Mouse (Mus musculus) limb, embryonic 14.5 days (tissue): ENCODE data around the gene Pigv. TPM values are rescaled to one million over a fixed set of nuclear protein-coding genes. Genes with fewer than 3 reads are reported as not detected.
"Not testable (repeated sequence)": the region's sequence is repeated elsewhere in the genome, so short reads cannot be mapped to it uniquely, and the experiment has no call there.

ENCODE experiments used
- ATAC-seq: fragments of 200-750 bp; cut with Nextera tagmentation; 2 replicates; pipeline ENCODE4 v1.8.0; 2017; ENCODE audit warnings: low read depth, moderate number of reproducible peaks, moderate TSS enrichment; ENCODE audit not compliant: low FRiP score
- DNase-seq: peaks from one replicate; pipeline ENCODE4 v3.0.0-alpha.2; 2015; ENCODE audit warnings: low spot score
- H3K27ac ChIP-seq: fragments of 300-500 bp; sonication (generic); replicated peaks from 2 replicates; pipeline ENCODE4 v1.5.1; 2014; ENCODE audit warnings: low read depth, mild to moderate bottlenecking, low read length, moderate library complexity, mixed read lengths
- H3K27me3 ChIP-seq: fragments of 300-500 bp; sonication (generic); 2 replicates; pipeline ENCODE4 v1.6.1; 2014; ENCODE audit warnings: low read length, mixed read lengths; ENCODE audit not compliant: control insufficient read depth, insufficient read depth
- H3K36me3 ChIP-seq: fragments of 300-500 bp; sonication (generic); 2 replicates; pipeline ENCODE4 v1.6.1; 2014; ENCODE audit warnings: mild to moderate bottlenecking, low read length, moderate library complexity, mixed read lengths; ENCODE audit not compliant: control insufficient read depth, insufficient read depth
- H3K4me1 ChIP-seq: fragments of 300-500 bp; sonication (generic); 2 replicates; pipeline ENCODE4 v1.6.1; 2014; ENCODE audit warnings: antibody characterized with exemption, low read length, mixed read lengths; ENCODE audit not compliant: control insufficient read depth, insufficient read depth
- H3K4me2 ChIP-seq: fragments of 300-500 bp; sonication (generic); replicated peaks from 2 replicates; pipeline ENCODE4 v1.6.1; 2014; ENCODE audit warnings: low read depth, mild to moderate bottlenecking, low read length, moderate library complexity; ENCODE audit not compliant: severe bottlenecking
- H3K4me3 ChIP-seq: fragments of 300-500 bp; sonication (generic); replicated peaks from 2 replicates; pipeline ENCODE4 v1.5.1; 2014; ENCODE audit warnings: low read length
- H3K9ac ChIP-seq: fragments of 300-500 bp; sonication (generic); 2 replicates; pipeline ENCODE4 v1.6.1; 2014; ENCODE audit warnings: mild to moderate bottlenecking, low read depth, low read length, moderate library complexity; ENCODE audit not compliant: severe bottlenecking
- H3K9me3 ChIP-seq: fragments of 300-500 bp; sonication (generic); 2 replicates; pipeline ENCODE4 v1.6.1; 2016; ENCODE audit warnings: low read length; ENCODE audit not compliant: control insufficient read depth
- POLR2A ChIP-seq: fragments of 200-500 bp; IDR thresholded peaks from 2 replicates; pipeline ENCODE4 v1.8.0; 2012; ENCODE audit warnings: inconsistent platforms, mild to moderate bottlenecking, moderate library complexity, borderline replicate concordance; ENCODE audit not compliant: insufficient read depth, insufficient read length; ENCODE audit errors: extremely low read depth
- WGBS: fragments of 180-500 bp; shearing (Covaris S2); extraction: QIAGEN DNeasy Blood & Tissue Kit; methylation state at CpG from one replicate; pipeline ENCODE4 v1.1.7; 2014; 5-methylcytosine and 5-hydroxymethylcytosine counted together
- polyA plus RNA-seq, 2 experiments: library from polyadenylated mRNA; depleted of rRNA in 1 of 2; stranded (reverse) in 1 of 2; unstranded in 1 of 2; fragments of >200 nt; fragmentation: Nextera tagmentation in 1 of 2; extraction: Ambion mirVana in 1 of 2; gene quantifications; 2 replicates each; pipeline versions ENCODE4 v1.2.1 to v1.2.3; 2012 to 2014

Gene Pigv
- polyA plus RNA-seq, 2 experiments, result 10.9 to 12.2 TPM

DNA sequence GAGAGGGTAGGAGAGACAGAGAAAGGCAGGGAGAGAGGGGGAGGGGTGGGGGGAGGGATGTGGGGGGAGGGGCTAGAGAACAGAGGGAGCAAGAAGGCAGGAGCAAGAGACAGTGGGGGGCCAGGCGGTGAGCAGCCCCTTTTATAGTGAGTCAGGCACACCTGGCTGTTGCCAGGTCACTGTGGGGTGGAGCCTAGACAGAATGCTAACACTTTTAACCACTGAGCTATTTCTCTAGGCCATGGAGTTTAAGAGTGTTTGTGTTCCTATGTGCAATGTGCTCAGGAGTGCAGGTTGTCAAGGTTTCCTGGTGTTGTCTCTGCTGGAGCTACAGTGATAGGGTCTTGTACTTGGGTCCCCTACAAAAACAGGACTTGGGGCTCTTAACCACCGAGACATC, 13.7 kb downstream of the Pigv start:
- Histone ChIP-seq H3K4me1 (peaks cover 23% of the 10 kb centered on the region), H3K9ac (no peak overlapping the region), H3K27ac (no peak overlapping the region), H3K4me2 (no peak overlapping the region), H3K27me3 (no peaks in the 10 kb centered on the region), H3K4me3 (no peak overlapping the region), H3K9me3 (no peaks in the 10 kb centered on the region), H3K36me3 (peaks cover 9% of the 10 kb centered on the region)
- ATAC-seq (no peak), DNase-seq (no peak)
- WGBS, result 37% methylated on average over 2 of the region's 2 CpGs
- TF ChIP-seq POLR2A, result no peak

DNA sequence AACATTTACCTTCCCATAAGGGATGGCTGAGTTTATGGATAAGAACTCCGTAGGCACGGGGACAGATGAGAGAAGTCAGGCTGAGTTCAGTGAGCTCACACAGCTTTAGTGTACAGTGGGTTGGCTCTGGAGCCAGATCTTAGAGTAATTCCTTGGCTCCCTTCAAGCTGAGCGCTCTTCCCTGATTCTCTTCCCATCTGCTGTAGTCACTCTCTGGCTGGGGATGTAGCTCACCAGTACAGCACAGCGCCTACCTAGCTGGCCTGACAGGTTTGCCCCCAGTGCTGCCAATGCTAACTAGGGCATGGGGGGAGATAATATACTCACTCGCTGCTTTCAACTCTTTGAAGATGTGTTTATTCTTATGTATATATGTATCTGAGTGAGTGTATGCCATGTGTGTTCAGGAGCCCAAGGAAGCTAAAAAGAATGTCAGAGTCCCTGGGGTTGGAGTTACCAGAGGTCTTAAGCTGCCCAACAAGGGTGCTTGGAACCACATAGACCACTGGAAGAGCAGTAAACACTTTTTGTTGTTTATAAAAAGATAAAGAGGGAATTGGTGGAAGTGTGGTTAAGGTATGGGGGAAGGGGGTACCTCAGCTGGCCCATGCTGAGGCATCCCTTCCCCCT, 14.5 kb downstream of the Pigv start:
- WGBS, result 52% methylated on average over 5 of the region's 5 CpGs
- Histone ChIP-seq H3K4me1 (peaks cover 23% of the 10 kb centered on the region), H3K36me3 (peaks cover 9% of the 10 kb centered on the region), H3K4me2 (no peak overlapping the region), H3K27ac (no peak overlapping the region), H3K27me3 (no peaks in the 10 kb centered on the region), H3K9me3 (no peaks in the 10 kb centered on the region), H3K9ac (no peak overlapping the region), H3K4me3 (no peak overlapping the region)
- DNase-seq, result no peak
- TF ChIP-seq POLR2A, result no peak
- no peak for ATAC-seq

DNA sequence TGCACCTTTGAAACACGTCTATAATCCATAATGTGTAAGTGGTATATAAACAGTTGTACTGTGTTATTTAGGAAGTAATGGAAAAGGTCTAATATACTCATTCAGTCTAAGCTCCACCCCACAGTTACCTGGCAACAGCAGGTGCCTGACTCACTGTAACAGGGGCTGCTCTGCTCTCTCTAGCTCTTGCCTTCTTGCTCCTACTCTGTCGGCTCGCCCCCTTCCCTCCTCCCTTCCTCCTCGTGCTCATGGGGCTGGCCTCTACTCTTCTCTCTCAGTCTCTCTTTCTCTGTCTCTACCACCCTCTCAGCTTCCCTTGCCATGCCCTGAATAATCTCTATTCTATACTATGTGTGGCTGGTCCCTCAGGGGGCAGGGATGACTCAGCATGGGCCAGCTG, 15.4 kb downstream of the Pigv start:
- H3K4me2 ChIP-seq, result no peak overlapping the region
- WGBS, result 30% methylated on average over 4 of the region's 4 CpGs
- no peaks in the 10 kb centered on the region for H3K9me3 ChIP-seq
- H3K36me3 ChIP-seq, result 0 out of 2 replicates have a peak, but pooled peaks cover 2% of the 10 kb centered on the region
- no peak overlapping the region for H3K9ac ChIP-seq
- no peaks in the 10 kb centered on the region for H3K27me3 ChIP-seq
- no peak overlapping the region for H3K27ac ChIP-seq
- DNase-seq, result no peak
- H3K4me1 ChIP-seq, result peaks cover 23% of the 10 kb centered on the region
- no peak overlapping the region for H3K4me3 ChIP-seq
- no peak for TF ChIP-seq POLR2A
- ATAC-seq, result no peak

DNA sequence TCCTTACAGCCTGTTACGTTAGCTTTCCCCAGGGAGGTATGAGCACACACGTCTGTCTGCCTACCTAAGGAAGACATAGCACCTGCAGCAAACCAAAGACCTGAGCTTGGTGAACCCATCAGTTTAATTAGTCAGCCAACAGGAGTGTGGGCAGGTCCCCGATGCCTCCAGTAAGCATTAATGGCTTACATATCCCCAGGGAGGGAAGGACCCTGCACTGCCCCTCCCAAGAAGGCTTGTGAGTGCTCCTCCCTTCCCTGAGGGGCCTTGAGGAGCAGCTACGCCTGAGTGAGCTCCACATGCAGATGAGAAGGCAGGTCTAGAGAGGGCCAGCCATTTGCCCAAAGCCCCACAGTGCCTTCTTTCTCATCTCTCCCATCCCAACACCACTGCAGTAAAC, 16.2 kb downstream of the Pigv start:
- 60% methylated on average over 4 of the region's 4 CpGs for WGBS
- no peak overlapping the region for H3K4me2 ChIP-seq
- TF ChIP-seq POLR2A, result no peak
- no peak overlapping the region for H3K9ac ChIP-seq
- peaks cover 23% of the 10 kb centered on the region for H3K4me1 ChIP-seq
- no peaks in the 10 kb centered on the region for H3K27me3 ChIP-seq
- no peaks in the 10 kb centered on the region for H3K36me3 ChIP-seq
- no peak for DNase-seq
- H3K9me3 ChIP-seq, result no peaks in the 10 kb centered on the region
- ATAC-seq, result no peak
- no peak overlapping the region for H3K27ac ChIP-seq
- no peak overlapping the region for H3K4me3 ChIP-seq

DNA sequence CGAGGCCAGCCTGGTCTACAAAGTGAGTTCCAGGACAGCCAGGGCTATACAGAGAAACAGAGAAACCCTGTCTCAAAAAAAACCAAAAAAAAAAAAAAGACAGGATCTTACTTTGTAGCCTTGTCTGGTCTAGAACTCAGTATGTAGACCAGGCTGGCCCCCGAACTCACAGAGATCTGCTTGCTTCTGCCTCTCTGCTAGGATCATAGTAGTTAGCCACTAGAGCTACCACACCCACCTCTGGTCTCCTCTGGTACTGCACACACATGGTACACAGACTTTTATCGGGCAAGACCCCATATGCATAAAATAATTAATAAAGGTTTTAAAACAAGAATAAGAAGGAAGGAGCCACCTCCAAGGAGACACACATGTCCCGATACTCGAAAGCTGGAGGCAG, 18.4 kb downstream of the Pigv start:
- H3K27ac ChIP-seq, H3K27me3 ChIP-seq, H3K4me3 ChIP-seq, H3K4me1 ChIP-seq, DNase-seq, H3K4me2 ChIP-seq, H3K36me3 ChIP-seq, H3K9me3 ChIP-seq, ATAC-seq, H3K9ac ChIP-seq: not testable (repeated sequence)
- WGBS, result 92% methylated on average over 5 of the region's 5 CpGs

DNA sequence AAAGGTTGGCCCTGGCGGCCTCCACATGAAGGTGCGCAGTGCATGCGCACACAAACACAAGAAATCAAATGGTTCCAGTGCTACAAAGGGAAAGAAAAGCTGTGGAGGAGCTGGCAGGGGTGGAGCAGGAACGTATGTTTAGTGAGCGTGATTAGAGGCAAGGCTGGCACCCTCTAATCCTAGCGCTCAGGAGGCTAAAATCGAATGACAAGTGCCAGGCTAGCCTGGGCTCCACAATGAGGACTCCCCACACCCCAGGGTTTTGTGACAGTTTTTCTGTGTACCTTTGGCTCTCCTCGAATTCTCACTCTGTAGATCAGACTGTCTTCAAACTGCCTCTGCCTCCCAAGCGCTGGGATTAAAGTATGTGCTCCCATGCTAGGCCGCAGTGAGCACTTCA, 19.7 kb downstream of the Pigv start:
- H3K27ac ChIP-seq, result no peak overlapping the region
- no peaks in the 10 kb centered on the region for H3K4me1 ChIP-seq
- WGBS, result 81% methylated on average over 10 of the region's 10 CpGs
- no peak overlapping the region for H3K9ac ChIP-seq
- DNase-seq (no peak), ATAC-seq (no peak)
- no peak for TF ChIP-seq POLR2A
- no peaks in the 10 kb centered on the region for H3K9me3 ChIP-seq
- H3K27me3 ChIP-seq, result no peaks in the 10 kb centered on the region
- H3K36me3 ChIP-seq, result no peaks in the 10 kb centered on the region
- no peak overlapping the region for H3K4me2 ChIP-seq
- no peak overlapping the region for H3K4me3 ChIP-seq
